Mouse (Mus musculus): ENCODE measurements around the gene Kmt2e.

DNA sequence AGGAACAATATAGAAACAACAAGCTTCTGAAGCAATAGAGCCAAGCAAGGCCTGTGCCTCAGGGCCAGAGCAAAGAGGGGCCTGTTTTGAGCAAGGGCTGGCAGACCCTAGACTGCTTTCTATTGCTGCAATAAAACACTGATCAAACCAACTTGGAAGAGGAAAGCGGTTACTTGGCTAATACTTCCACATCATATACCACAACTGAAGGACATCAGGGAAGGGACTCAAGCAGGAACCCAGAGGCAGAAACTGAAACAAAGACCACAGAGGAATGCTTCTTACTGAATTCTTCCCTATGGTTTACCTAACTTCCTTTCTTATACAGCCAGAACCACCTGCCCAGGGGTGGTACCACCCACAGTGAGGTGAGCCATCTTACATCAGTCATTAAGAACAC lies 87.4 kb downstream of the Kmt2e start:
- TF ChIP-seq CTCF (IDR thresholded peaks at IDR 0.05; ENCODE audit: low read depth, low read length) (no peak), POLR2A (IDR thresholded peaks at IDR 0.05; ENCODE audit: insufficient read depth, low read length) (no peak), EP300 (IDR thresholded peaks at IDR 0.05; ENCODE audit: insufficient read depth, low read depth, low read length) (no peak)
